Mouse (Mus musculus): ENCODE data around the gene Gm3194. TPM values are rescaled to one million over a fixed set of nuclear protein-coding genes. Genes with fewer than 3 reads are reported as not detected.

Gene Gm3194
- polyA plus RNA-seq (2017; shearing (Covaris generic)): 2.9 TPM

DNA sequence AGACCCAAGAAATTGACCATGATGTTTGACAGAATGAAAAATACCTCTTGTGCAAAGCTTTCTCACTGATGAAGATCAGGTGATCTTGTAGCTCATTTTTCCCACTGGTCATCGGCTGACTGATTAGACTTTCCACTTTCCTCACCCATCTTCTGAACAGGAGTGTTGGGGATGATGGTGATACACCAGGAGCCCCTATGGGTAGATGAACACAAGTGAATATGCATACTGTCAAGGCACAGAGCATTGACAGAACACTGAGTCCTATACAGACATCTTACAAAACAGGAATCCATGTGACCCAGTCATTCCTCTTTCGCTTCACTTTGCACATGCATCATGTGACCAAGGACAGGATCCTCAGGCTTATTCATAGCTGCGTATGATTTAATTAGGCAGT is at the start of gene Gm3194:
TSS of gene Gm3194 (minus strand) at position 101 of the 400 bp plus-strand sequence.

DNA sequence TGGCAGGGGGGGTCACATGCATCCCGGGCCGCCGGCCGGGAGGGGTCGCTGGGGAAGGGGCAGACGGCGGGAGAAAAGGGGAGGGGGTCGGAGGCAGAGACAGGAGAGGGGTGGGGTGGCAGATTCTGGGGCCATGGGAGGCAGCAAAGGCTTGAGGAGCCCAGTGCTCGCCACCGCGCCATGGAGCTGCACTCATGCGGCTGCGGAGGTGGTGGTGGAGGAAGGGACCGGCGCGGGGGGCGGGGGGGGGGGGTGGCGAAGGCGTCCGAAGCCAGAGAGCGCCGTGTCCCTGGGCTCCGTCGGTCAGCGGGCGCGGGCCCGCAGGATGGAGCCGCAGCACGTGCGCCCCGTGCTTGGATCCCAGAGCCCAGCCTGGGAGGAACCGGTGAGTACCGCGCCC is 46.1 kb upstream of the Gm3194 start, which contains the start of gene Gm3488:
TSS of gene Gm3488 (plus strand) at position 301 of the 400 bp plus-strand sequence.

DNA sequence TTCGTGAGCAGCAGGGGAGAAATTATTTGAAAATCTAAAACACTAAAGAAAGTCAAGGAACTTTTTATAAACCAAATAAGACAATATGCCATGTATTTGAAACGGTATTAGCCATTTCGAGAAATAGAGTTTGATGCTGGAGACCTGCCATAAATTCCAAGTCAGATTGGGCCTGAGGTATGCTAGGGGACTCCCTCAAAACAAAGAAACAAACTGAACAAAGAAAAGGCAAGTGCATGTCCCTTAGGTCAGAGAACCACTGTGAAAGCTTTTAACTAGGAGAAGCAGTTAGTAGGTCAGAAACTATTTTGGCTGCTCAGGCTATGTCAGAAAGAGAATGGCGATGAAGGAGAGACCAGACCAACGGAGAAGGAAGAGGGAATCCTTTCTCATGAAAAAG is 28.6 kb upstream of the Gm3194 start, which contains the start of gene Gm3187:
TSS of gene Gm3187 (plus strand) at position 301 of the 400 bp plus-strand sequence.

DNA sequence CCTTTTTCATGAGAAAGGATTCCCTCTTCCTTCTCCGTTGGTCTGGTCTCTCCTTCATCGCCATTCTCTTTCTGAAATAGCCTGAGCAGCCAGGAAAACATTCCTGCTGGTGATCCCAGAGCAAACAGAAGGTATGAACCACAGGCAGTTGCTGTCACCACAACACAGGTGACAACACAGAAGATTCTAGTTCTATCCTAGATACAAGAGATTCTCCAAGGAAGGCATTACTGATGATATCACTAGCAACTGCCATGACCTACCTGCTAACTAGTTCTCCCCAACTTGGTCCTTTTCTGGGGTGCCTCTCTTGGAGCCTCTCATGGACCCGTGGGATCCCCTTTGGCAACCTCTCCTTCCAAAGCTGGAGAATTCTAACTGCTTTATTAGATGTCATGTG is 22.5 kb upstream of the Gm3194 start, which contains the start of gene Gm8246:
TSS of gene Gm8246 (minus strand) at position 101 of the 400 bp plus-strand sequence.

DNA sequence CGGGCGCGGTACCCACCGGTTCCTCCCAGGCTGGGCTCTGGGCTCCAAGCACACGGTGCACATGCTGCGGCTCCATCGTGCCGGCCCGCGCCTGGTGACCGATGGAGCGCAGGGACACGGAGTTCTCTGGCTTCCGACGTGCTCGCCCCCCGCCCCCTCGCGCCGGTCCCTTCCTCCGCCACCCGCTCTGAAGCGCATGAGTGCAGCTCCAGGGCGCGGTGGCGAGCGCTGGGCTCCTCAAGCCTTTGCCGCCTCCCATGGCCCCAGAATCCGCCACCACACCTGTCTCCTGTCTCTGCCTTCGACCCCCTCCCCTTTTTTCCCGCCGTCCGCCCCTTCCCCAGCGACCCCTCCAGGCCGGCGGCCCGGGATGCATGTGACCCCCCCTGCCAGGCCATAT is 66.3 kb downstream of the Gm3194 start, which contains the start of gene Gm3500:
TSS of gene Gm3500 (minus strand) at position 101 of the 400 bp plus-strand sequence.

Other genes starting within 250 kb of the Gm3194 start
- gene Gm3526, start 194.9 kb downstream of the Gm3194 start, polyA plus RNA-seq (2017; shearing (Covaris generic)): not detected
- gene Gm3542, start 120.5 kb downstream of the Gm3194 start, polyA plus RNA-seq (2017; shearing (Covaris generic)): not detected
- 7.5 TPM for gene Gm3500, start 66.4 kb downstream of the Gm3194 start, polyA plus RNA-seq (2017; shearing (Covaris generic))
- gene Gm8246, start 22.4 kb upstream of the Gm3194 start, polyA plus RNA-seq (2017; shearing (Covaris generic)): not detected
- gene Gm3187, start 28.7 kb upstream of the Gm3194 start, polyA plus RNA-seq (2017; shearing (Covaris generic)): not detected
- gene Gm3488, start 46.2 kb upstream of the Gm3194 start, polyA plus RNA-seq (2017; shearing (Covaris generic)): 6.7 TPM
- not detected for gene Gm3532, start 83.0 kb upstream of the Gm3194 start, polyA plus RNA-seq (2017; shearing (Covaris generic))
- gene Gm8265, start 177.6 kb upstream of the Gm3194 start, polyA plus RNA-seq (2017; shearing (Covaris generic)): not detected
- gene Gm9603, start 232.0 kb upstream of the Gm3194 start, polyA plus RNA-seq (2017; shearing (Covaris generic)): not detected

Measured in CD4-positive, CD25-positive, alpha-beta regulatory T cell, adult 9 weeks (primary cell).